Mouse (Mus musculus): ENCODE data around the gene Ube2t. TPM values are rescaled to one million over a fixed set of nuclear protein-coding genes. Genes with fewer than 3 reads are reported as not detected.
A peak's percentile ranks its signal among the peaks of the same experiment; 100 is the strongest.

Ube2t gene
- polyA plus RNA-seq, 1 experiment from 2014 or later: 42.5 TPM

DNA sequence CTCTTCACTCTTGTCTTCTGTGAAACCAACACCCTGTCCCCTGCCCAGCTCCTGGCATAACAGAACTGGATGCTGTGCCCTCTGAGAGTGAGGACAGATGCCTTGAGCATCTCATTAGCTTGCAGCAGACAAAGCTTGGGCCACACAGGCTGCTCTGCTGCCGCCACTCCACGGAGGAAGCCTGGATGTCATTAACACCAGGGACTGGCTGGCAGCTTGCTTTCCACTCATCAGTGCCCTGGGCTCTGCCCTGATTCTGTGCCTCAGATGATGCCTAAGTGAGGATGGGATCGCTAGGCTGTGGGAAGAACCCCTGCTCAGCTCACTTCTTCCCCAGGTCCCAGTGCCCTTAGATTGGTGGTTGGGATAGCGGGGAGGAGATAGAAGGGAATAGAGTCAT, 33.1 kb downstream of the Ube2t start:
- Histone ChIP-seq H3K4me1 (peaks cover 13% of the 10 kb centered on the region), H3K27ac (replicated peaks) (no peak overlapping the region), H3K4me2 (no peak overlapping the region), H3K9me3 (no peaks in the 10 kb centered on the region), H3K36me3 (no peaks in the 10 kb centered on the region), H3K9ac (no peak overlapping the region), H3K27me3 (replicated peaks) (peaks cover 59% of the 10 kb centered on the region), H3K4me3 (no peak overlapping the region)
- ATAC-seq (ENCODE audit: extremely low read depth, insufficient number of reproducible peaks, low FRiP score, low TSS enrichment): no peak
- WGBS: 73% methylated on average over 4 of the region's 4 CpGs

DNA sequence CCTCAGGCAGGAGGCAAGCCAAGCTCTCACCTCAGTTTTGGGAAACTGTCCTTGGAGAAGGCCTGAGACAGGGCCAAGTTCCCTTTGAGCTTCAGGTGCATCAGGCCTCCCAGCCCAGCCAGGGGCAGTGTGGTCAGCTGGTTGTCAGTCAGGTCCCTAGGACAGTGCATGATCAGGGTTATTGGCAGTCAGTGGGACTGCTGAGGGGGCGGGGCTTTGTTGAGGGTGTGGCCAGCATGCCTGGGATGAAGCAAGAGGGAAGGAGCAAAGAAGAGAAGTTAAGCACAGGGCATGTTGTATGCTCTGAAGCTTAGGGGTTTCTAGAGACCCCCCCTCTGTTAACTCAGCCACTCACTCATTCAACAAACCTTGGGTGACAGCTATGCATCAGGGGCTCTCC, 33.6 kb downstream of the Ube2t start:
- Histone ChIP-seq H3K4me3 (no peak overlapping the region), H3K27ac (replicated peaks) (no peak overlapping the region), H3K4me1 (peaks cover 13% of the 10 kb centered on the region), H3K9ac (no peak overlapping the region), H3K36me3 (no peaks in the 10 kb centered on the region), H3K9me3 (no peaks in the 10 kb centered on the region), H3K4me2 (no peak overlapping the region), H3K27me3 (replicated peaks) (peaks cover 54% of the 10 kb centered on the region)
- ATAC-seq (ENCODE audit: extremely low read depth, insufficient number of reproducible peaks, low FRiP score, low TSS enrichment): no peak
- WGBS: 0% methylated on average over 1 of the region's 1 CpGs

DNA sequence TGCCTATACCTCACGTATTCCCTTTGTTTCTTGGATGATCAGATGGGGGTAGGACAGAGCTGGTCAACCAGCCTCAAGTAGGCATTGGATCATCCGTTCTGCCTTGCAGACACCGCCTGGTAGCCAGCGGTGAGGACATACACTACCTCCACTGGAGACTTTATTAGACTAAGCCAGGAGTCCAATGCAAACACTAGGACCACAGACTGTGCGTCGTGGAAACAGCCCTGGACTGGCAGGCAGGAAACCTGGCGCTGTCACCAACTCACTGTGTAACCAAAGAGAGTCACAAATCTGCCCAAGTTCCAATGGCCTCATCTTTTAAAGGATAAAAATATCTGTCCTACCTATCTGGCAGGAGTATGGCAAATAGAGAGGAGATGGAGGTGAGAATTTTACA, 34.1 kb downstream of the Ube2t start:
- 87% methylated on average over 7 of the region's 7 CpGs for WGBS
- peaks cover 13% of the 10 kb centered on the region for H3K4me1 ChIP-seq
- H3K4me3 ChIP-seq: no peak overlapping the region

DNA sequence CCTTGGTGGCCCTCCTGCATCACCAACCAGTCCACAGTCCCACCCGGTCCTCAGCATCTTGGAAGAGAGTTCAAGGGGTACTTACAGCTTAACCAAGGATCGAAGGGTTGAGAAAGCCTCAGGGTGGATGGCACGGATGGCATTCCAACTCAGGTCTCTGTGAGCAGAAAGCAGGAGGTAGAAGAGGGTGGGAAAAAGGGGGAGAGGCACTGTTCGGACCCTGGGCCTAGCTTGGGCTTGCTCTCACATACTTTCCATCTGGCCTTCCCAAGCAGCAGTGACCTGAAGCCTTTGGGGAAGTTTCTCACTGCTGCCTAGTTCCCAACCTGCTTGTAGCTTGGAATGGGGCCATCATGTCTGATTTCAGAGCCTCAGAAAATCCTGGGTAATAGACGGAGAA, 35.2 kb downstream of the Ube2t start:
- peaks cover 46% of the 10 kb centered on the region for H3K27me3 ChIP-seq (replicated peaks)
- ATAC-seq (ENCODE audit: extremely low read depth, insufficient number of reproducible peaks, low FRiP score, low TSS enrichment): no peak
- H3K9me3 ChIP-seq: no peaks in the 10 kb centered on the region
- 70% methylated on average over 5 of the region's 5 CpGs for WGBS
- H3K4me3 ChIP-seq: no peak overlapping the region
- H3K4me1 ChIP-seq: peaks cover 3% of the 10 kb centered on the region; the same call in 1 of the 2 replicates
- no peak overlapping the region for H3K27ac ChIP-seq (replicated peaks)
- no peaks in the 10 kb centered on the region for H3K36me3 ChIP-seq
- H3K9ac ChIP-seq: no peak overlapping the region
- no peak overlapping the region for H3K4me2 ChIP-seq

More for the DNA sequence above, 34.1 kb downstream of the Ube2t start:
- H3K9me3 ChIP-seq: no peaks in the 10 kb centered on the region
- H3K9ac ChIP-seq: no peak overlapping the region
- H3K36me3 ChIP-seq: no peaks in the 10 kb centered on the region
- H3K27me3 ChIP-seq (replicated peaks): peaks cover 50% of the 10 kb centered on the region
- no peak overlapping the region for H3K4me2 ChIP-seq
- no peak overlapping the region for H3K27ac ChIP-seq (replicated peaks)
- no peak for ATAC-seq (ENCODE audit: extremely low read depth, insufficient number of reproducible peaks, low FRiP score, low TSS enrichment)

DNA sequence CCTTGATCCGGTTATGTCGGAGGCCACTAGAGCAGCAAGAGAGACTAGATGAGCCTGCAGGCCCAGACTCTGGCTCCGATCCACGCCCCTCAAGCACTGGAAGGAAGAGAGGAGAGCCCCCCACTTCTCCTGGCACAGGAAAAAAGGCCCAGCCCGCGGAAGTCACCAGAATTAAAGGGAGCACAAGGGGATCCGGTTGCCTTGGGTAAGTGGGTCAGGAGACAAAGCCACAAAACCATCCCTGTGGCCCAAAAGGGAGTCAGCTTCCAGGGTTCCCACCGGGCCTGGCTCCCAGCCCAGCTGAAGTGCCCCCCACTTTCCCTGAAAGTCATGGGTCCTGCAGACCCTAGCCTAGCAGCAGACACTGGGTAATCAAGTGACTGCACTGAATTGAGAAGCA, 35.9 kb downstream of the Ube2t start:
- H3K9me3 ChIP-seq: no peaks in the 10 kb centered on the region
- H3K9ac ChIP-seq: no peak overlapping the region
- no peaks in the 10 kb centered on the region for H3K4me1 ChIP-seq
- H3K4me2 ChIP-seq: no peak overlapping the region
- 87% methylated on average over 8 of the region's 8 CpGs for WGBS
- H3K36me3 ChIP-seq: no peaks in the 10 kb centered on the region
- H3K27me3 ChIP-seq (replicated peaks): peaks cover 50% of the 10 kb centered on the region
- no peak for ATAC-seq (ENCODE audit: extremely low read depth, insufficient number of reproducible peaks, low FRiP score, low TSS enrichment)
- no peak overlapping the region for H3K4me3 ChIP-seq
- no peak overlapping the region for H3K27ac ChIP-seq (replicated peaks)

DNA sequence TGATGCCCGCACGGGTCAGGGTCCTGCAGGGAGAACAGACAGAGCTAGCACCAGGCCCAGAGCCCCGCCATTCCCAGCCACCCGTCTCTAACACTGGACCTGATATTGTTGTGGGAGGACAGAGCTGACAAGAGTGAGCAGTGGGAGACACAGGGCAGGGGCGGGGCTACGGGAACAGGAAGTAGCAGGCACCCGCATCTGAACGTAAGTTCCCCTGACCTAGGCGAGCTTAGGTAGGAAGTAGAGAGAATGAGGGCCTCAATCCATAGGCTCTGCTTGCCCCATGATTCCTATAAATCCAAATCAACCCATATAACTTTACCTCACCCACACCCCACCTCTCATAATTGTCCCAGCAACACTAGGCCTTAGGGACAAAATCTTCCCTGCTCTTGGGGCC, 38.2 kb downstream of the Ube2t start:
- H3K4me3 ChIP-seq: no peak overlapping the region
- H3K9ac ChIP-seq: no peak overlapping the region
- H3K9me3 ChIP-seq: no peaks in the 10 kb centered on the region
- no peak overlapping the region for H3K27ac ChIP-seq (replicated peaks)
- WGBS: 74% methylated on average over 9 of the region's 9 CpGs
- H3K4me2 ChIP-seq: no peak overlapping the region
- H3K27me3 ChIP-seq (replicated peaks): peaks cover 32% of the 10 kb centered on the region
- peaks cover 2% of the 10 kb centered on the region; the same call in 1 of the 2 replicates for H3K4me1 ChIP-seq
- ATAC-seq (ENCODE audit: extremely low read depth, insufficient number of reproducible peaks, low FRiP score, low TSS enrichment): no peak
- H3K36me3 ChIP-seq: no peaks in the 10 kb centered on the region

DNA sequence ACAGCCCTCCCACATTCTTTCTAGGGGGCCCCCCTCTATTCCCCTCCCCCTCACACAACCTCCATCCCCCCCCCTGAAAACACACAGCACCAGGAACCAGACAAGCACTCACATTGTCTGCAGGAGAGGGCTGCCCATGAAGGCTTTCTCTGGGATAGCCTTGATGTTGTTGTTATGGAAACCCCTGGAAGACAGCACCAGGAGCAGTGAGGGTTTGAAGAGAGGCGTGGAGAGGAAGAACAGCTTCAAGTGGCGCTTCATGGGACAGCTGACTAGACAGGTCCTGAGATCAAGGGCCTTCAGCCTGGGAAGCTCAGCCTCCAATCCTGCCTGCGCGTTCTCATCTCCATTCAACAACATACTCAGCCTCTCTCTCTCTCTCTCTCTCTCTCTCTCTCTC, 41.0 kb downstream of the Ube2t start:
- no peak for ATAC-seq (ENCODE audit: extremely low read depth, insufficient number of reproducible peaks, low FRiP score, low TSS enrichment)
- Histone ChIP-seq H3K9me3 (no peaks in the 10 kb centered on the region), H3K4me3 (no peak overlapping the region), H3K36me3 (no peaks in the 10 kb centered on the region), H3K27me3 (replicated peaks) (peaks cover 10% of the 10 kb centered on the region), H3K4me2 (no peak overlapping the region), H3K4me1 (peaks cover 4% of the 10 kb centered on the region), H3K9ac (no peak overlapping the region), H3K27ac (replicated peaks) (no peak overlapping the region)
- 51% methylated on average over 4 of the region's 4 CpGs for WGBS

DNA sequence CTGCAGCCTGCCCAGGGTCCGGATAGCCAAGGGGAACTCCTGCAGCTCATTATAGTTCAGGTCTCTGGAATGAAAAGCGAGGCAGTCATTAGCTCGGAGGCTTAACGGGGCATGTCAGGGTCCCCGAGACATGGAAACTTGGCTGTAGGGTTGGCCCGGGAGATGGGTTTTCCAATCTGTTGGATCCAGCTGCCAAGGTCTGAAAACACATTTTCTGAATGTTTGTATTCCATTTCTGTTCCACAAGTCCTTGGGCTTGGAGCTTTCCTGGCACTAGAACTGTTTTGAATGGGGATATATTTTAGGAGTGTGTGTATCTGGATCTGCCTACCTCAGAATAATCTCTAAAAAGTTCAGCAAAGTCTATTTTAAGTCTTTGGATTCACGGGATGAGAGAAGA, 43.3 kb downstream of the Ube2t start:
- Histone ChIP-seq H3K27me3 (replicated peaks) (peaks cover 10% of the 10 kb centered on the region), H3K9ac (no peak overlapping the region), H3K4me2 (no peak overlapping the region), H3K36me3 (no peaks in the 10 kb centered on the region), H3K4me3 (no peak overlapping the region), H3K27ac (replicated peaks) (no peak overlapping the region), H3K9me3 (no peaks in the 10 kb centered on the region), H3K4me1 (peaks cover 13% of the 10 kb centered on the region)
- no peak for ATAC-seq (ENCODE audit: extremely low read depth, insufficient number of reproducible peaks, low FRiP score, low TSS enrichment)
- 57% methylated on average over 7 of the region's 7 CpGs for WGBS

DNA sequence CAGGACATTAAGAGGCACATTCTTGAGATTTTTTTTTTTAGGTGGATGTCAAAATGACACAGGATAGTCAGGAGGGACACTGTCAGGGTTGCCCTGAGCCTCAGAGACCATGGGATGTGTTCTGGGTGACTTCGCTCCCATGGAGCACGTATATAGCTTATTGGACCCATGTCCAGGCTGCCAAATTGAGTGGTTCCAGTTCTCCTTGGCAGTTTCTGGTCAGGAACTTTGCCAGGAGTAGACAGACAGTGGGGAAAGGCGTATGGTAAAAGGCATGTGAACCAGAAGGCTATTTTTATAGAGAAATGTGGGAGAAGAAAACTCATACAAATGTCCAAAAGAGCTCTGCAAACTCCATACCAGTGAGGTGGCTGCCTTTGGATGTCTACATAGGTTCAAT, 47.5 kb downstream of the Ube2t start:
- ATAC-seq (ENCODE audit: extremely low read depth, insufficient number of reproducible peaks, low FRiP score, low TSS enrichment): no peak
- Histone ChIP-seq H3K27ac (replicated peaks) (0 out of 2 replicates have a peak overlapping the region, but pooled peaks have one; percentile 32), H3K36me3 (no peaks in the 10 kb centered on the region), H3K4me1 (peaks cover 38% of the 10 kb centered on the region), H3K4me3 (no peak overlapping the region), H3K9ac (no peak overlapping the region), H3K9me3 (no peaks in the 10 kb centered on the region), H3K27me3 (replicated peaks) (no peaks in the 10 kb centered on the region), H3K4me2 (no peak overlapping the region)
- WGBS: 76% methylated on average over 3 of the region's 3 CpGs

DNA sequence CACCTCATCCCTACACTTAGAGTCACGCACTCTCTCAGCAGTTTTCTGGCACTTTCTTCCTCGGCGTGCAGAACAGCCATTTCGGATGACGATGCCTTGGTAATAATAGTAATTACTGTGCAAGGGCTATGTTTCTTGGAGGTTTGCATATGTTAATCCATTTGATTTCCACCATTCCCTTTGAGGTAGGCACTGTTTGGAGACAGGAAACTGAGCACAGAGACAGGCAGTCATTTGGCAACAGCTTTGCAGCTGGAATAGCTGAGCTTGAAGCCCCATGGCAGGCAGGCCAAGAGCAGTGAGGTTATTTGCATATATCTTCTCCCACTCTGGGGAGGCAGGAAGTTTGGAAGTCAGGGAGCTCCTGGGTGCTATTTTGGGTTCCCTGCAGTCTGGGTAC, 49.5 kb downstream of the Ube2t start:
- no peaks in the 10 kb centered on the region for H3K9me3 ChIP-seq
- no peak overlapping the region for H3K4me3 ChIP-seq
- peak overlapping the region; percentile 36; the same call in 1 of the 2 replicates for H3K27ac ChIP-seq (replicated peaks)
- H3K4me1 ChIP-seq: peaks cover 55% of the 10 kb centered on the region
- no peak overlapping the region for H3K9ac ChIP-seq
- 87% methylated on average over 5 of the region's 5 CpGs for WGBS
- H3K36me3 ChIP-seq: no peaks in the 10 kb centered on the region
- no peak overlapping the region for H3K4me2 ChIP-seq
- no peaks in the 10 kb centered on the region for H3K27me3 ChIP-seq (replicated peaks)
- no peak for ATAC-seq (ENCODE audit: extremely low read depth, insufficient number of reproducible peaks, low FRiP score, low TSS enrichment)

DNA sequence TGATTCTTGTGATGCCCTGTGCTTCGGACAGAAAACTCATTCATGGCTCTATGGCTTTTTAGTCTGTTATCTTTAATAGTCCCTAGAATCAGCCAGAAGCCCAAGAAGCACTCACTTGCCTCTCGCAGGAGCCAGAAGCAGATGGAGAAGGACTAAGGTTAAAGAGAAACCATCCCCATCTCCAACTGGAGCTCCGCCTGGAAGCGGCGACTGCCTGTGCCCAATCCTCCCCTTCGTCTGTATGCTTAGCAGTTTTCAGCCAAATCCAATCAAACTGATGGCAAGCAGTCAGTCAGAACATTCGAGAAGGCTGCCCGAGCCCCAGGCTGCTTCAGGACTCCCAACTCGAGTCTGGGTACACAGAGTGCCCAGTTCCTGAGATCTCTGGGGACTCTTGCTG, 50.1 kb downstream of the Ube2t start:
- H3K36me3 ChIP-seq: no peaks in the 10 kb centered on the region
- H3K9me3 ChIP-seq: no peaks in the 10 kb centered on the region
- no peak for ATAC-seq (ENCODE audit: extremely low read depth, insufficient number of reproducible peaks, low FRiP score, low TSS enrichment)
- H3K27ac ChIP-seq (replicated peaks): peak overlapping the region; percentile 36
- H3K4me3 ChIP-seq: no peak overlapping the region
- no peak overlapping the region for H3K4me2 ChIP-seq
- WGBS: 72% methylated on average over 9 of the region's 9 CpGs
- no peaks in the 10 kb centered on the region for H3K27me3 ChIP-seq (replicated peaks)
- H3K4me1 ChIP-seq: peaks cover 61% of the 10 kb centered on the region
- no peak overlapping the region for H3K9ac ChIP-seq

DNA sequence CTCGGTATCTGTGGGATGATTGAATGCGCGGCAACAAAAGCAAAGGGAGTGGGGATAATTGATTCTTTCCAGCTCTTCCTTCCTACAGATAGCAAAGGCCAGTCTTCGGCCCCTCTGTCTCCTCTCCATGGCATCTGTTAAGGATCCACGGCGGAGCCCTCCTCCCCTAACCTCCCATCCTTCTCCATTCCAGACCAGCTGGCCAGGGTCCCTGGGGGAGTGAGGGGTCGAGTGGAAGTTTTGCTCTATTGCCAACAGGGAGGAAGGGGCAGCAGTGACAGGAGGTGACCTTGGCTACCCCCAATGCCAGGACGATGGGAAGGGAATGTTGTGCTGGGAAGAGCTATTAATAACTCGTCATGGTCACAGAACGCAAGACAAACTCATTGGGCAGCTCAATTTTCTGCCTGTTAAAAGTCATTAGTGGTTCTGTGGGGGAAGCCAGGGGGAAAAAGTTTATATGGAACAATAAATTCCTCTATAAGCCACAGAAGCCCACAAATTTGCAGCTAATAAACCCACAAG, 52.6 kb downstream of the Ube2t start:
- no peak for ATAC-seq (ENCODE audit: extremely low read depth, insufficient number of reproducible peaks, low FRiP score, low TSS enrichment)

More for the DNA sequence above, 52.6 kb downstream of the Ube2t start:
- H3K36me3 ChIP-seq: no peaks in the 10 kb centered on the region
- H3K4me1 ChIP-seq: peaks cover 81% of the 10 kb centered on the region
- no peak overlapping the region for H3K9ac ChIP-seq
- H3K27me3 ChIP-seq (replicated peaks): no peaks in the 10 kb centered on the region
- H3K27ac ChIP-seq (replicated peaks): peak overlapping the region; percentile 63
- peak overlapping the region; percentile 19 for H3K4me2 ChIP-seq
- H3K9me3 ChIP-seq: no peaks in the 10 kb centered on the region
- no peak overlapping the region for H3K4me3 ChIP-seq
- WGBS: 26% methylated on average over 10 of the region's 10 CpGs
